Comparison of ENCODE assay signal across 8 mouse cellular contexts in the genomic region with DNA sequence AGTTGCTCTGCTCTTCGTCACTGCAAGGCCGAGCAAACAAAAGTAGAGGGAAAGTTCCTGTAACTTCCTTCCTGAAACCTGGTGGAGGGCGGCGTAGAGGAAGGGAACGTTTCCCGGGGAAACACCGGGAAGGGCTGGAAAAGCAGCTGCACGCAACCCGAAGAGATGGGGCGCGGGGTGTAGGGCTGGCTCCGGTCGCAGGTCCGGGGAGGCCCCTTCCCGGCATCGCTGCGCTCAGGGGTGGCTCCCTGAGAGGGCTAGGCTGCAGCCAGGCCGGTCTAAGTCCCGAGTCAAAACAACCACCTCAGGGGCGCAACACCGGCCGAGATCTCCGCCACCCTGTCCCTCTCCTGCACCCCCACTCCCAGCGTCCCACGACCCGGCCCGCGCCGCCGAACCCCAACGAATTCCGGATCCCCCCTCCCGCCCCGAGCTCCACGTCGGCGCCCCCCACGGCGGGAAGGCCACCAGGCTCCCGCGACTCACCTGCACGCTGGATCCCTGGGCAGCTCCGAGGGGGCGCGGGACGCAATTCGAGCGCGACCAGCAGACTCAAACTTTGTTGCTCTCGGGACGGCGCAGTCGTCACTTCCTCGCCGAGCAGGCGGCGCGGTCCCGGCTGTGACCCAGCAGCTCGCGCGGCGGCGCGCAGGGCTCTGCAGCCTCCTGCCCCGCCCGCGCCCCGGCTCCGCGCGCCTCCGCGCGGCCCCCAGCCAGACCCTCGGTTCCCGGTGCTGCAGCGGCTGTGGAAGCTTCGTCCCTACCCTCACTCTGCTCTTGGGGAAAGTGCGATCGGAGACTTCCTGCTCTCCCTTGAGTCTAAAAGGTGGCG. TPM values are rescaled to one million over a fixed set of nuclear protein-coding genes. Genes with fewer than 3 reads are reported as not detected.
DNase-seq lines count a peak whose midpoint lies in the region; ATAC-seq and TF ChIP-seq lines count a peak whose summit lies in the region.

TSS of gene Elmsan1 (minus strand) at position 593 of the 832 bp plus-strand sequence.

- H3K4me2 ChIP-seq in heart, embryonic 13.5 days, result peak within 1 kb of the TSS; percentile 85
- H3K4me2 ChIP-seq in kidney, postnatal 0 days (ENCODE audit: low read length), result peak within 1 kb of the TSS; percentile 61
- H3K4me2 ChIP-seq in liver, embryonic 12.5 days, result peak within 1 kb of the TSS; percentile 87
- peak within 1 kb of the TSS; percentile 91 for H3K4me2 ChIP-seq in myocyte (ENCODE audit: low read depth)

- H3K9me3 ChIP-seq in heart, embryonic 13.5 days, result no peaks in the 10 kb centered on the region
- H3K9me3 ChIP-seq in kidney, postnatal 0 days (replicated peaks; ENCODE audit: low read length), result no peaks in the 10 kb centered on the region
- no peaks in the 10 kb centered on the region for H3K9me3 ChIP-seq in liver, embryonic 12.5 days (replicated peaks)

- TF ChIP-seq POLR2A in bone marrow macrophage, adult 2 months (IDR thresholded peaks at IDR 0.05; ENCODE audit: borderline replicate concordance, low read depth, low read length), result no peak
- TF ChIP-seq POLR2A in myocyte (IDR thresholded peaks at IDR 0.05; ENCODE audit: insufficient read length, low read depth), result peak; percentile 89

- H3ac ChIP-seq in C2C12 (ENCODE audit: control insufficient read depth, insufficient read length, low read depth), result peak within 1 kb of the TSS; percentile 98
- peak within 1 kb of the TSS; percentile 65 for H3ac ChIP-seq in myocyte (ENCODE audit: control insufficient read depth, insufficient read length)

- peaks cover 59% of the 10 kb centered on the region for H3K79me2 ChIP-seq in C2C12 (ENCODE audit: control insufficient read depth, insufficient read depth)
- H3K79me2 ChIP-seq in myocyte (ENCODE audit: control insufficient read depth, insufficient read depth), result peaks cover 40% of the 10 kb centered on the region

- WGBS in heart, embryonic 13.5 days, result under 1% methylated on average over 80 of the region's 82 CpGs
- WGBS in kidney, postnatal 0 days, result under 1% methylated on average over 66 of the region's 82 CpGs
- under 1% methylated on average over 81 of the region's 82 CpGs for WGBS in liver, embryonic 12.5 days (ENCODE audit: insufficient replicate concordance)

- ATAC-seq in erythroblast, adult 5-6 weeks (replicated peaks; ENCODE audit: low FRiP score, poor library complexity, severe bottlenecking), result peak; percentile 66
- ATAC-seq in heart, embryonic 13.5 days (ENCODE audit: extremely low read depth, insufficient number of reproducible peaks, low FRiP score, low TSS enrichment), result peak; percentile 72
- ATAC-seq in kidney, postnatal 0 days (replicated peaks; ENCODE audit: low FRiP score, low read depth), result peak; percentile 83
- ATAC-seq in liver, embryonic 12.5 days, result peak; percentile 88

- peaks cover 29% of the 10 kb centered on the region for H3K79me3 ChIP-seq in C2C12 (ENCODE audit: low read depth)

- H3K36me3 ChIP-seq in C2C12 (ENCODE audit: control insufficient read depth, insufficient read depth) (no peaks in the 10 kb centered on the region), myocyte (ENCODE audit: control insufficient read depth, insufficient read depth) (no peaks in the 10 kb centered on the region)
- peaks cover 5% of the 10 kb centered on the region; the same call in 1 of the 2 replicates for H3K36me3 ChIP-seq in heart, embryonic 13.5 days
- H3K36me3 ChIP-seq in kidney, postnatal 0 days (ENCODE audit: insufficient read depth, low read length), result no peaks in the 10 kb centered on the region
- H3K36me3 ChIP-seq in liver, embryonic 12.5 days, result peaks cover 26% of the 10 kb centered on the region
- H3K36me3 ChIP-seq in splenic B cell, adult 2 months (ENCODE audit: control insufficient read depth, insufficient read depth, low read length, poor library complexity, severe bottlenecking), result no peaks in the 10 kb centered on the region

- DNase-seq in kidney, postnatal 0 days (ENCODE audit: low spot score), result peak; percentile 85
- DNase-seq in splenic B cell, adult 2 months (ENCODE audit: low read depth, low spot score), result peak; percentile 83

- TF ChIP-seq CTCF in C2C12 (IDR thresholded peaks at IDR 0.05; ENCODE audit: control insufficient read depth, insufficient read depth, insufficient read length), result no peak
- no peak for TF ChIP-seq CTCF in bone marrow macrophage, adult 2 months (IDR thresholded peaks at IDR 0.05; ENCODE audit: low read depth, low read length)
- no peak for TF ChIP-seq CTCF in kidney, postnatal 0 days (IDR thresholded peaks at IDR 0.05; ENCODE audit: low read depth)

- peaks cover 26% of the 10 kb centered on the region for H3K4me1 ChIP-seq in bone marrow macrophage, adult 2 months (ENCODE audit: control insufficient read depth, insufficient read depth, low read length)
- H3K4me1 ChIP-seq in heart, embryonic 13.5 days, result peaks cover 64% of the 10 kb centered on the region
- peaks cover 47% of the 10 kb centered on the region for H3K4me1 ChIP-seq in kidney, postnatal 0 days (replicated peaks; ENCODE audit: insufficient read depth, low read length)
- H3K4me1 ChIP-seq in liver, embryonic 12.5 days, result peaks cover 88% of the 10 kb centered on the region

- H3K4me3 ChIP-seq in C2C12 (ENCODE audit: insufficient read depth, poor library complexity, severe bottlenecking) (peak within 1 kb of the TSS; percentile 74), myocyte (peak within 1 kb of the TSS; percentile 72)
- H3K4me3 ChIP-seq in bone marrow macrophage, adult 2 months (ENCODE audit: insufficient read depth, low read length), result peak within 1 kb of the TSS; percentile 93
- H3K4me3 ChIP-seq in heart, embryonic 13.5 days, result peak within 1 kb of the TSS; percentile 95
- H3K4me3 ChIP-seq in kidney, postnatal 0 days (replicated peaks; ENCODE audit: low read depth, low read length), result peak within 1 kb of the TSS; percentile 86
- peak within 1 kb of the TSS; percentile 88 for H3K4me3 ChIP-seq in liver, embryonic 12.5 days

- H3K9ac ChIP-seq in heart, embryonic 13.5 days, result peak within 1 kb of the TSS; percentile 96
- peak within 1 kb of the TSS; percentile 93 for H3K9ac ChIP-seq in kidney, postnatal 0 days (ENCODE audit: low read depth, low read length)
- H3K9ac ChIP-seq in liver, embryonic 12.5 days, result peak within 1 kb of the TSS; percentile 94

- H3K27ac ChIP-seq in bone marrow macrophage, adult 2 months (ENCODE audit: insufficient read depth, low read depth, low read length), result peak within 1 kb of the TSS; percentile 80
- H3K27ac ChIP-seq in heart, embryonic 13.5 days (replicated peaks), result peak within 1 kb of the TSS; percentile 94
- H3K27ac ChIP-seq in kidney, postnatal 0 days, result peak within 1 kb of the TSS; percentile 91
- peak within 1 kb of the TSS; percentile 89 for H3K27ac ChIP-seq in liver, embryonic 12.5 days

- H3K27me3 ChIP-seq in C2C12 (ENCODE audit: control insufficient read depth, insufficient read depth, insufficient read length) (no peaks in the 10 kb centered on the region), myocyte (ENCODE audit: control insufficient read depth, insufficient read depth, insufficient read length) (no peaks in the 10 kb centered on the region)
- no peaks in the 10 kb centered on the region; the same call in 1 of the 2 replicates for H3K27me3 ChIP-seq in heart, embryonic 13.5 days (replicated peaks)
- H3K27me3 ChIP-seq in kidney, postnatal 0 days (ENCODE audit: insufficient read depth, low read length), result no peaks in the 10 kb centered on the region
- H3K27me3 ChIP-seq in liver, embryonic 12.5 days (replicated peaks), result no peaks in the 10 kb centered on the region
- no peaks in the 10 kb centered on the region for H3K27me3 ChIP-seq in splenic B cell, adult 2 months (ENCODE audit: control insufficient read depth, insufficient read depth, low read length, poor library complexity, severe bottlenecking)

TF ChIP-seq in C2C12, 6 proteins besides CTCF, POLR2A, EP300 and RAD21:
- TF ChIP-seq MYOG (IDR thresholded peaks at IDR 0.05; ENCODE audit: control insufficient read depth, extremely low read depth, insufficient read length), result no peak
- no peak for TF ChIP-seq MYOD1 (IDR thresholded peaks at IDR 0.05; ENCODE audit: control insufficient read depth, insufficient read length, low read depth)
- TF ChIP-seq CEBPB (IDR thresholded peaks at IDR 0.05; ENCODE audit: low read depth), result no peak
- no peak for TF ChIP-seq USF1 (IDR thresholded peaks at IDR 0.05; ENCODE audit: low read depth)
- TF ChIP-seq MAX (IDR thresholded peaks at IDR 0.05), result no peak
- no peak for TF ChIP-seq FOSL1 (IDR thresholded peaks at IDR 0.05; ENCODE audit: insufficient read depth, low read length, poor library complexity, severe bottlenecking)
TF ChIP-seq in C2C12: peak in this region for 0.

TF ChIP-seq in myocyte, 11 proteins besides CTCF, POLR2A, EP300 and RAD21:
- TF ChIP-seq MAX (IDR thresholded peaks at IDR 0.05; ENCODE audit: low read depth) (no peak), POLR2AphosphoS2 (IDR thresholded peaks at IDR 0.05; ENCODE audit: insufficient read length, low read depth) (peak; percentile 70), CEBPB (IDR thresholded peaks at IDR 0.05; ENCODE audit: insufficient read depth, poor library complexity, severe bottlenecking) (no peak), E2F4 (IDR thresholded peaks at IDR 0.05; ENCODE audit: insufficient read depth) (no peak), MYOD1 (IDR thresholded peaks at IDR 0.05; ENCODE audit: control insufficient read depth in 1 of 3, insufficient read length in 2 of 3, low read depth in 2 of 3) (peak in 1 of 3 experiments; percentile 5), USF1 (IDR thresholded peaks at IDR 0.05; ENCODE audit: low read depth) (no peak), MYOG (IDR thresholded peaks at IDR 0.05; ENCODE audit: control insufficient read depth in 1 of 3, insufficient read depth in 1 of 3, insufficient read length in 2 of 3, low read depth in 2 of 3) (peak in 1 of 3 experiments; percentile 43), SRF (IDR thresholded peaks at IDR 0.05; ENCODE audit: control insufficient read depth, insufficient read length, low read depth) (no peak)
TF ChIP-seq in myocyte: peak in this region for 3.

RNA-seq across cellular contexts. Expression of gene Elmsan1, which starts in this region (rescaled TPM):
- polyA plus RNA-seq in C2C12 (2012; fragmentation: generic; extraction: Trizol), result 6.5 TPM
- 26.6 and 33.7 TPM in 2 replicates for polyA plus RNA-seq in bone marrow macrophage, adult 2 months (2012; ENCODE audit: insufficient read depth, insufficient read length, missing spikeins)
- total RNA-seq in erythroblast, adult 5-6 weeks (2015; ENCODE audit: low replicate concordance), result 5.4 and 12.7 TPM in 2 replicates
- 8.0 and 11.4 TPM in 2 replicates for total RNA-seq in erythroblast, adult 5-6 weeks (2017; ENCODE audit: low replicate concordance)
- 6.8 and 7.3 TPM in 2 replicates for polyA plus RNA-seq in heart, embryonic 13.5 days (2015; fragmentation: Nextera tagmentation; extraction: Ambion mirVana)
- 4.8 and 5.8 TPM in 2 replicates for polyA plus RNA-seq in kidney, postnatal 0 days (2015; fragmentation: Nextera tagmentation; extraction: Ambion mirVana)
- polyA plus RNA-seq in liver, embryonic 12.5 days (2016; fragmentation: Nextera tagmentation; extraction: Ambion mirVana), result 6.9 and 8.0 TPM in 2 replicates
- polyA plus RNA-seq in myocyte (2012; fragmentation: generic; extraction: Trizol), result 13.7 TPM

Comparison
In these comparisons a context has a peak if more than half of its experiments do, and no peak if none do; other contexts are left out.
1. Peak in every context shown above with its lines: DNase-seq, ATAC-seq, H3K4me3 ChIP-seq and H3K27ac ChIP-seq.